Mouse (Mus musculus) C2C12 (cell line): Measurements from ENCODE around the gene Fam89b.

ENCODE experiments used
- CTCF ChIP-seq: IDR thresholded peaks from one replicate; pipeline ENCODE4 v1.5.1; 2011; ENCODE audit not compliant: control insufficient read depth, insufficient read depth, insufficient read length
- USF1 ChIP-seq: IDR thresholded peaks from one replicate; pipeline ENCODE4 v1.6.1; 2011; ENCODE audit warnings: low read depth, mild to moderate bottlenecking, control low read depth, moderate library complexity

DNA sequence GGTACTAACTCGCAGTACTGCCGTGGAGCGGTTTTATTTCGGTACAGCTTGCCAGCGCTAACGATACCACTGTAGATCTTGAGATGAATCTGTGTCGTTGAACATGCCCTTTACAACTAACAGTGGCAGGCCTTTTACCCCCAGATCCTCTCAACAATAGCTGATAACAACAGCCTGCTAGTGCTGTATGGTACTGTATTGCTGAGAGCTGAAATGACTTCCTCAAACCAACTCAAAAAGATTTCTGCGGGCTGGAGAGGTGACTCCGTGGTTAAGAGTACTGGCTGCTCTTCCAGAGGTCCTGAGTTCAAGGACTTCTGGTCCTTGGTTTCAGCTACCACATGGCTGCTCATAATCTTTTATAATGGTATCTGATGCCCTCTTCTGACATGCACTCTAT lies 4.9 kb upstream of the Fam89b start:
- TF ChIP-seq CTCF (no peak), USF1 (no peak)
